Mouse (Mus musculus) midbrain, embryonic 14.5 days (tissue): Measurements from ENCODE around the gene Rps27a. TPM values are rescaled to one million over a fixed set of nuclear protein-coding genes. Genes with fewer than 3 reads are reported as not detected.
"Not testable (repeated sequence)": the region's sequence is repeated elsewhere in the genome, so short reads cannot be mapped to it uniquely, and the experiment has no call there.

Experiments used
- ATAC-seq: fragments of 200-750 bp; cut with Nextera tagmentation; 2 replicates; pipeline ENCODE4 v1.8.0; 2017; ENCODE audit warnings: moderate number of reproducible peaks, moderate library complexity; ENCODE audit not compliant: low FRiP score, low TSS enrichment
- DNase-seq: peaks from one replicate; pipeline ENCODE4 v3.0.0-alpha.2; 2015
- H3K27ac ChIP-seq: fragments of 300-500 bp; sonication (generic); replicated peaks from 2 replicates; pipeline ENCODE4 v1.5.1; 2014; ENCODE audit warnings: mild to moderate bottlenecking, low read depth, low read length, moderate library complexity
- H3K27me3 ChIP-seq: fragments of 300-500 bp; sonication (generic); 2 replicates; pipeline ENCODE4 v1.6.1; 2014; ENCODE audit warnings: low read length, control low read depth, mixed read lengths; ENCODE audit not compliant: control insufficient read depth, insufficient read depth
- H3K36me3 ChIP-seq: fragments of 300-500 bp; sonication (generic); 2 replicates; pipeline ENCODE4 v1.6.1; 2014; ENCODE audit warnings: low read length, control low read depth; ENCODE audit not compliant: control insufficient read depth, insufficient read depth
- H3K4me1 ChIP-seq: fragments of 300-500 bp; sonication (generic); 2 replicates; pipeline ENCODE4 v1.6.1; 2014; ENCODE audit warnings: mild to moderate bottlenecking, antibody characterized with exemption, low read length, control low read depth; ENCODE audit not compliant: control insufficient read depth, insufficient read depth
- H3K4me2 ChIP-seq: fragments of 300-500 bp; sonication (generic); 2 replicates; pipeline ENCODE4 v1.6.1; 2014; ENCODE audit warnings: mild to moderate bottlenecking, low read length, moderate library complexity
- H3K4me3 ChIP-seq: fragments of 300-500 bp; sonication (generic); replicated peaks from 2 replicates; pipeline ENCODE4 v1.5.1; 2014; ENCODE audit warnings: low read depth, low read length
- H3K9ac ChIP-seq: fragments of 300-500 bp; sonication (generic); replicated peaks from 2 replicates; pipeline ENCODE4 v1.6.1; 2014; ENCODE audit warnings: mild to moderate bottlenecking, low read length, moderate library complexity
- H3K9me3 ChIP-seq: fragments of 300-500 bp; sonication (generic); 2 replicates; pipeline ENCODE4 v1.6.1; 2016; ENCODE audit warnings: low read length, control low read depth, mixed read lengths; ENCODE audit not compliant: control insufficient read depth
- WGBS: fragments of 180-500 bp; shearing (Covaris S2); extraction: QIAGEN DNeasy Blood & Tissue Kit; methylation state at CpG from one replicate; pipeline ENCODE4 v1.1.7; 2014; 5-methylcytosine and 5-hydroxymethylcytosine counted together
- polyA plus RNA-seq: library from polyadenylated mRNA; unstranded; fragments of >200 nt; fragmentation: Nextera tagmentation; extraction: Ambion mirVana; gene quantifications from 2 replicates; pipeline ENCODE4 v1.2.1, GENCODE M21; 2014

Gene Rps27a
- polyA plus RNA-seq, 1 experiment from 2014 or later, result 695 TPM

DNA sequence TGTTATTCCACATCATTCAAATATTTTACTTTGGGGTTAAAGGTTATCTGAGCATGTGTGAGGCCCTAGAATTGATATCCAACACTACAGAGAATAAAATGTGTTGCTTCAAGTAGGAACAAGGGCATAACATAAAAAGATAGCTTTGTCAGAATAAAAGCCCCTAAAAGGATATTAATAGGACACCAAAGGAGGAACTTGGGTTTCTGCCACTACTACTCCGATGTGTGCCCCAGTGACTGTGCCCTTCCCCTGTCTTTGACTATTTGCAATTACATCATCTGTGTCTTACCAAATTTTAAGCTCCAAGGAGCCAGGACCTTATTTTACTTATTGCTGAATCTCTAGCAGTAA lies 1.5 kb upstream of the Rps27a start:
- Histone ChIP-seq H3K36me3 (peaks cover 19% of the 10 kb centered on the region), H3K4me3 (no peak overlapping the region), H3K27me3 (no peaks in the 10 kb centered on the region), H3K27ac (no peak overlapping the region), H3K4me1 (peaks cover 9% of the 10 kb centered on the region; the same call in 1 of the 2 replicates), H3K9me3 (no peaks in the 10 kb centered on the region), H3K4me2 (no peak overlapping the region; the same call in 1 of the 2 replicates), H3K9ac (no peak overlapping the region)
- ATAC-seq (no peak), DNase-seq (no peak)
- 97% methylated on average over 1 of the region's 1 CpGs for WGBS

DNA sequence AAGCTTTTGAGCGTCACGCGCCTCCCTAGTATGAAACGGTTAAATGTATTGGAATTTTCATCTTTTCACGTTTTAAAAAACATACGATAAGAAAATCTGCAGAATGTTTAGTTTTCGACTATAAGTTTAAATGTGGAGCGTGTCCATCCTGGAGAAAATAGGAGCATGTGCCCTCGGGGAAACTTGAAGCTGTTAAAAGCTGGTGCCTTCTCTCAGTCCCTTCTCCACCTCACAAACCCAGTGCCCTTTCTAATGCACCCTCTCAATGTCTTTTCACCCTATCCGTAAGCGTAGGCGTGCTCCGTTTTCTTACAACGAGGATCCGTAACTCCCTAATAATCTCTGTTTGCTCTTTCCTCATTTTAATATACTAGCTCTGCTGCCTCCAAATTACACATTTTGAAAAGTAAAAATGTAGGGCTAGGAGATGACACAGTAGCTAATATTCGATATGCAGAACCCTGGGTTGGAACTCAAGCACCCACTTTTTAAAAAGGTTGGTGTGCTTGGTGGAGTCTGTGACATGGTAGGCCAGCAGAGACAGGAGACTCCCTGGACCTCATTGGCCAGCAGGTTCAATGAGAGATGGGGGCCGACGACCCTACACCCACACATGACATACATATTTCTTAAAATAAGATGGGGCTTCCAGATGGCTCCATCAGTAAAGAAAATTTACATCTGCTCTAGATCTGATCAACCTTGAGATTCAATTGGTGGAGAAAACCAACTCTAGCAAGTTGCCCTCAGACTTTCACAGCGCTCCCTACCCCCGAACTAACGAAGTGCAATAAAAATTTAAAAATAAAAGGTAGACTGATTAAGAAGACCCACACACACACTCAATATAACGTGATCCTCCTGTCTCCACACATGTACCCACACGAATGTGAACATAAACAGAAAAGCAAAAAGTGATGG lies 855 bp upstream of the Rps27a start:
- Histone ChIP-seq H3K4me1 (peaks cover 9% of the 10 kb centered on the region; the same call in 1 of the 2 replicates), H3K4me2 (peak overlapping the region; percentile 69), H3K36me3 (peaks cover 25% of the 10 kb centered on the region), H3K27me3 (no peaks in the 10 kb centered on the region), H3K4me3 (peak overlapping the region; percentile 75), H3K9ac (peak overlapping the region; percentile 82), H3K9me3 (no peaks in the 10 kb centered on the region), H3K27ac (peak overlapping the region; percentile 72)
- whole genome bisulfite sequencing, result 26% methylated on average over 23 of the region's 23 CpGs
- ATAC-seq, result no peak
- no peak for DNase-seq

DNA sequence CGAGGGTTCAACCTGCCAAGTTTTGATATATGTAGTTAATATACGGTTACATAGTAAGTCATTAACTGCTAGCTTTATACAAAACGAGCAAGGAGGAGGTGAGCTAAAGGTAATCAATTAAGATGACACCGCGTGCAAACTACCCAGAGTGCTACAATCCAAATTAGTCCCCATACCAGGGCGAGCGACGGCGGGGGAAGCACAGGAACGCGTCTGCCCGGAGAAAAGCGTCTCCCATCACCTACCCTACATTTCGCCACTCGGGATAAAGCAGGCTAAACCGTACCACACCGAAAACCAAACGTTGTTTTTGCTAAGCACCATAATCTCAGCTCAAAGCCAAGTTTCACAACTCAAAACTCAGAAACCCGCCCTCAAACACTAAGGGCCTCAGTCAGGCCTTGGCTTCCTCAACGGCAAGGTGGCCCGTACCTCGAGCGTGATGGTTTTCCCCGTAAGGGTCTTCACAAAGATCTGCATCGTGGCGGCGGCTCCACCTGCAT lies 609 bp downstream of the Rps27a start:
- Histone ChIP-seq H3K9me3 (no peaks in the 10 kb centered on the region), H3K27ac (peak overlapping the region; percentile 72), H3K9ac (peak overlapping the region; percentile 82), H3K4me2 (peak overlapping the region; percentile 77), H3K36me3 (peaks cover 33% of the 10 kb centered on the region), H3K27me3 (no peaks in the 10 kb centered on the region), H3K4me1 (peaks cover 9% of the 10 kb centered on the region; the same call in 1 of the 2 replicates), H3K4me3 (peak overlapping the region; percentile 75)
- DNase-seq, result no peak
- WGBS, result under 1% methylated on average over 27 of the region's 27 CpGs
- ATAC-seq, result peak; percentile 47

DNA sequence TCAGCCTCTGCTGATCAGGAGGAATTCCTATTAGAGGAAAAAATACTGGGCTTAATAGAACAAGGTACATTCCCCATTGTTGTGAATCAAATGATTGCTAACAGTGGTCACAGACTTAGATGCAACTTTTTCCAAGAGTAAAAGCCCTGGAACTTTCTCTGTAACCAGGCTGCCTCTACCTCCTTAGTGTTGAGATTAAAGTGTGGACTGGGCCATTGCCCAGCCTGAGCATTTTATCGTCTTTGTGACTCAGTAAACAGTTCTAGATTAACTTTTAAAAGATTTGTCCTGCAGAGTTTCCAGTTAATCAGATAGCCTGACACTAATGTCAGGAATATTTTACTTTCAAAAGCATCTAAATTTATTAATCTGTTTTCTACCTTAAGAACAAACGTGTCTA lies 1.1 kb downstream of the Rps27a start:
- no peak overlapping the region for H3K27ac ChIP-seq
- peak overlapping the region; percentile 75 for H3K4me3 ChIP-seq
- H3K4me2 ChIP-seq, result peak overlapping the region; percentile 77
- H3K9ac ChIP-seq, result peak overlapping the region; percentile 82
- no peaks in the 10 kb centered on the region for H3K27me3 ChIP-seq
- WGBS, result 25% methylated on average over 2 of the region's 2 CpGs
- H3K9me3 ChIP-seq, result no peaks in the 10 kb centered on the region
- H3K36me3 ChIP-seq, result peaks cover 38% of the 10 kb centered on the region
- ATAC-seq (no peak), DNase-seq (no peak)
- H3K4me1 ChIP-seq, result peaks cover 9% of the 10 kb centered on the region; the same call in 1 of the 2 replicates

DNA sequence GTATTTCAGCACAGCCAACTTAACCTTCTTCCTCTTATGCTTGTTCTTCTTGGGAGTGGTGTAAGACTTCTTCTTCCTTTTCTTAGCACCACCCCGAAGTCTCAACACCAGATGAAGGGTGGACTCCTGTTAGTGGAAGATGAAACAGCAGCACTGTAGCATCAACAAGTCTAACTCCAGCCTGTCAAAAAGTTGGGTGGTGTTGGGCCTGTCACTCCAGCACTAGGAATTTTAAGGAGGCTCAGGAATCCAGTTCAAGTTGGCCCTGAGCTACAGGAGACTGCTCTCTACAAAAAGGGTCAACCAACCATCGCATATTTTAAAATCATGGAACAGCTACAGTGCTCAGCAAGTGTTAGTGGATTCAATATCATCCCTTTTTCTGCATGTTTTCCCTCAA lies 1.6 kb downstream of the Rps27a start:
- not testable (repeated sequence) for H3K9ac ChIP-seq, H3K4me2 ChIP-seq, DNase-seq, H3K4me3 ChIP-seq, H3K4me1 ChIP-seq, H3K27ac ChIP-seq, ATAC-seq, H3K9me3 ChIP-seq, H3K27me3 ChIP-seq
- H3K36me3 ChIP-seq, result peaks cover 43% of the 10 kb centered on the region
- 92% methylated on average over 2 of the region's 2 CpGs for WGBS

DNA sequence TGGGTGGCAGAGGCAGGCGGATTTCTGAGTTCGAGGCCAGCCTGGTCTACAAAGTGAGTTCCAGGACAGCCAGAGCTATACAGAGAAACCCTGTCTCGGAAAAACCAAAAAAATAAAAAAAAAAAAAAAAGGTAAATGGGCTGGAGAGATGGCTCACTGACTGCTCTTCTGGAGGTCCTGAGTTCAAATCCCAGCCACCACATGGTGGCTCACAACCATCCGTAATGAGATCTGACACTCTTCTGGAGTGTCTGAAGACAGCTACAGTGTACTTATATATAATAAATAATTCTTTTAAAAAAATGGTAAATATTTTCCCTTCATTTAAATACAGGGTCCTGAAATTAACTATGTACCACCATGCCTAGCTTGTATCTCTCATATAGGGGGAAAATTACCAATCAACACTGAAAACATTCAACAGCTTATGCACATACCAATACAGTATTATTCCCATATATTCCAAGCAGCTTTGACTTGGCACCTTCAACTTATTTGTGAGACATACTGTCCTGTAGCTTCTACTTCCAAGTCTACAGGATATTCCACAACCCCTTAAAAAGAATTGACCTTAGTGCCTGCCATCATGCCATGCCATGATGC lies 2.7 kb downstream of the Rps27a start:
- not testable (repeated sequence) for DNase-seq, H3K4me3 ChIP-seq, H3K4me2 ChIP-seq, H3K27ac ChIP-seq, H3K27me3 ChIP-seq, ATAC-seq, H3K4me1 ChIP-seq, H3K9ac ChIP-seq, H3K9me3 ChIP-seq
- WGBS, result 94% methylated on average over 4 of the region's 4 CpGs
- H3K36me3 ChIP-seq, result peaks cover 53% of the 10 kb centered on the region

DNA sequence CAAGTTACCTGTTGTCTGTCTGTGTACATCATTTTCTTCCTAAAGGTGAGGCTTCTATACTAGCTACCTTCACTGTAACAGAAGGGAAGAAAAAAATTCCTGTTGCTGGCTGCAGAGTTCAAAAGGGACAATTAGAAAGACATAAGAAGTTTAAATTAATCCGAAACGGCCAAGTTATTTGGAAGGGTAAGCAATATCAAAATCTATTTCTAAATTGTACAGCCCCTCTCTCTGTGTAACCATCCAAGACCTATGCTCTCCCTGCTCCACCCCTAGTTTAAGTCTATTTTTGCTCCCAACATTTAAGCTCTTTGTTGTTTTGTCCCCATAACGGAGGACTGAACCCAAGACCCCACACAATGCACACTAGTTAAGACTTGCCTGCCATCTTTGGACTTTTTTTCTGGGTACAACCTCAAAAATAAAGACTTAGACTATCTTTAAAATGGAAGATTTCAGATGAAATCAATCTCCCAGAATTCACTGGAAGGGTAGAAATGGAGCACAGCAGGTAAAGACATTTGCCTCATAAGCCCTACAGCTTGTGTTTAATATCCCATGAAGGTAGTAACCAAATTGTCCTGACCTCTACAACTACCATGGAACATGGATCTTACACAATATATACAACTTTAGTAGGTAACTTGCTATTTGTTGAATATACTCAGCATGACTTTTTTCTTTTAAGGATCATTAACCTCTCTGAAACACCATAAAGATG lies 3.5 kb downstream of the Rps27a start:
- 88% methylated on average over 3 of the region's 3 CpGs for WGBS
- H3K4me1 ChIP-seq, result peaks cover 9% of the 10 kb centered on the region; the same call in 1 of the 2 replicates
- H3K4me3 ChIP-seq, result no peak overlapping the region
- H3K27ac ChIP-seq, result no peak overlapping the region
- H3K27me3 ChIP-seq, result no peaks in the 10 kb centered on the region
- peaks cover 58% of the 10 kb centered on the region for H3K36me3 ChIP-seq
- no peak overlapping the region for H3K4me2 ChIP-seq
- H3K9me3 ChIP-seq, result no peaks in the 10 kb centered on the region
- H3K9ac ChIP-seq, result no peak overlapping the region
- DNase-seq (no peak), ATAC-seq (no peak)

DNA sequence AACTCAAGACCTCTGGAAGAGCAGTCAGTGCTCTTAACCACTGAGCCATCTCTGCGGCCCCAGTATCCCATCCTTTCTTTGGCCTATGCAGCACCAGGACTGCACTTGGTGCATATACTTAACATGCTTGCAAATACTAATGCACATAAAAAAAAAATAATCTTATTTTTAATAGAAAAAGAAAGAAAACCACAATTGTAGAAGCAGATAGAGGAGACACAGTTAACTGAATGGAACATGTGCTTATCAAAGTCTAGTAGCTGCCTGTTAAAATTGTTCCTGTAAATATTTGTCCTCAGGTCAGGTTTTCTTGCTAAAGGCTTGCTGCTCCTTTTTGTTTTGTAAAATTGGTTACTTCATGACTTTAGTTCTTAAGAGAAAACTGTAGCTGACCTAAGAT lies 9.7 kb downstream of the Rps27a start:
- 96% methylated on average over 1 of the region's 1 CpGs for WGBS
- no peak for ATAC-seq

More for the DNA sequence above, 9.7 kb downstream of the Rps27a start:
- Histone ChIP-seq H3K27me3 (no peaks in the 10 kb centered on the region), H3K36me3 (peaks cover 74% of the 10 kb centered on the region), H3K9ac (no peak overlapping the region), H3K4me3 (no peak overlapping the region), H3K27ac (no peak overlapping the region), H3K4me2 (no peak overlapping the region), H3K9me3 (no peaks in the 10 kb centered on the region), H3K4me1 (no peaks in the 10 kb centered on the region)
- no peak for DNase-seq
